Mouse (Mus musculus) small intestine, adult 2 months (tissue): Measurements from ENCODE around the gene Creb3l4. TPM values are rescaled to one million over a fixed set of nuclear protein-coding genes. Genes with fewer than 3 reads are reported as not detected.

Experiments
- H3K27ac ChIP-seq: fragments of 200-500 bp; 2 replicates; pipeline ENCODE4 v1.5.1; 2012; ENCODE audit warnings: low read depth, low read length, control low read depth, inconsistent platforms; ENCODE audit not compliant: insufficient read depth
- H3K27me3 ChIP-seq: fragments of 200-500 bp; 2 replicates; pipeline ENCODE4 v1.6.1; 2012; ENCODE audit warnings: mild to moderate bottlenecking, moderate library complexity, low read length, inconsistent platforms; ENCODE audit not compliant: control insufficient read depth, insufficient read depth
- H3K36me3 ChIP-seq: fragments of 200-500 bp; 2 replicates; pipeline ENCODE4 v1.6.1; 2012; ENCODE audit warnings: mild to moderate bottlenecking, low read length, control low read depth, inconsistent platforms; ENCODE audit not compliant: control insufficient read depth, insufficient read depth
- H3K4me1 ChIP-seq: fragments of 200-500 bp; 2 replicates; pipeline ENCODE4 v1.6.1; 2012; ENCODE audit warnings: low read length, inconsistent platforms, mixed read lengths; ENCODE audit not compliant: control insufficient read depth, insufficient read depth, insufficient read length
- H3K4me3 ChIP-seq: fragments of 200-500 bp; 2 replicates; pipeline ENCODE4 v1.5.1; 2012; ENCODE audit warnings: low read depth, mild to moderate bottlenecking, control low read depth, inconsistent platforms, low read length, moderate library complexity
- CTCF ChIP-seq: fragments of 200-500 bp; IDR thresholded peaks from 2 replicates; pipeline ENCODE4 v1.5.1; 2012; ENCODE audit warnings: low read depth, mild to moderate bottlenecking, control low read depth, inconsistent platforms, low read length, moderate library complexity, mixed read lengths; ENCODE audit not compliant: insufficient replicate concordance, insufficient read length; ENCODE audit errors: extremely low read depth
- POLR2A ChIP-seq: fragments of 200-500 bp; IDR thresholded peaks from 2 replicates; pipeline ENCODE4 v1.6.1; 2012; ENCODE audit warnings: low read depth, mild to moderate bottlenecking, control low read depth, inconsistent platforms, low read length, moderate library complexity
- whole genome bisulfite sequencing: fragments of 180-500 bp; shearing (Covaris S2); methylation state at CpG from one replicate; pipeline ENCODE4 v1.1.7; 2018; 5-methylcytosine and 5-hydroxymethylcytosine counted together
- polyA plus RNA-seq: library from polyadenylated mRNA; depleted of rRNA; stranded (reverse); fragments of >200 nt; gene quantifications from 2 replicates; pipeline ENCODE4 v1.2.3, GENCODE M21; 2012

Gene Creb3l4
- polyA plus RNA-seq, 1 experiment: 7.0 TPM

DNA sequence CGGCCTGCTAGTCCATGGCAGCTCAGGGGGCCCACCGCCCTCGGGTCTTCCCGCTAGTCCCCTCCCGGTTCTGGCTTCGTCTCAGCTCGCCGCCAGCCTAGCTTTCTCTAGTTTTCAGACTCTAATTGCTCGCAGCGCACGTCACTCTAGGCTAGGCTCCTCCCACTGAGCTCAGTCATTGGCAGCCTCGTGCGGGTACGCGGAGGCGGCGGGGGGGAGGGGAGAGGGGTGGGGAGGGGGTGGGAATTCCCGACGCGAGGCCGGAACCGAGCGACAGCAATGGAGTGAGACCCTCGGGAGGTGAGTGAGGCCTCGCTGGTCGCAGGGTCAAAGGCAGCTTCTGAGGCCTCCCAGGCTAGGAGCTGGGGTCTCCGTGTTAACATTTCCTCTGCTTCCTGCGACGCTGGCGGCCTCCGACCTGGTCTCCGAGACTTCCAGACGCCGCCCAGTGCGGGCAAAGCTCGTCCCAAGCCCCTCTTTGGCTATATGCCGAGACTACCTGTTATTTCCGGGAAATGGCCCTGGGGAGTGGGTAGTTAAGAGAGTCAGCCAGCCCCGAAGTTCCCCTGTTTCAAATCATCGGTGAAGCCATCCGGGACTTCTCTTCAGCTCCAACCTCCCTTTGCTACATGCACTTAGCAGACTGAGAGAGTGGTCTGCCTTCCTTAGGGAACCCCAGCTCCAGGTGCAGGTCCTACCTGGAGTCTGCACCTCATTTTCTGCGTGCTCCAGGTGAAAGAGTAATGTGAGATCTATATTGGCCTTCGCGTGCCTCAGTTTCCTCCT is 4.8 kb upstream of the Creb3l4 start, which contains the start of gene Slc39a1:
Gene Slc39a1, plus strand, starts transcription at position 213 of the 786 bp plus-strand sequence.
- Histone ChIP-seq H3K27ac (peak within 1 kb of the TSS; percentile 89), H3K4me1 (peaks cover 6% of the 10 kb centered on the region; the same call in 1 of the 2 replicates), H3K27me3 (no peaks in the 10 kb centered on the region), H3K4me3 (peak within 1 kb of the TSS; percentile 79), H3K36me3 (peaks cover 18% of the 10 kb centered on the region)
- TF ChIP-seq POLR2A: peak; percentile 83
- no peak for TF ChIP-seq CTCF
- WGBS: under 1% methylated on average over 44 of the region's 44 CpGs

GRCm38 (mm10) chr3:90247630-90247959 is 4.3 kb upstream of the Creb3l4 start:
- Histone ChIP-seq H3K27me3 (no peaks in the 10 kb centered on the region), H3K4me1 (peaks cover 6% of the 10 kb centered on the region; the same call in 1 of the 2 replicates), H3K27ac (peak overlapping the region; percentile 89), H3K4me3 (peak overlapping the region; percentile 68), H3K36me3 (peaks cover 18% of the 10 kb centered on the region)
- WGBS: under 1% methylated on average over 3 of the region's 3 CpGs
- no peak for TF ChIP-seq POLR2A
- peak; percentile 13; the same call in 1 of the 2 replicates for TF ChIP-seq CTCF

DNA sequence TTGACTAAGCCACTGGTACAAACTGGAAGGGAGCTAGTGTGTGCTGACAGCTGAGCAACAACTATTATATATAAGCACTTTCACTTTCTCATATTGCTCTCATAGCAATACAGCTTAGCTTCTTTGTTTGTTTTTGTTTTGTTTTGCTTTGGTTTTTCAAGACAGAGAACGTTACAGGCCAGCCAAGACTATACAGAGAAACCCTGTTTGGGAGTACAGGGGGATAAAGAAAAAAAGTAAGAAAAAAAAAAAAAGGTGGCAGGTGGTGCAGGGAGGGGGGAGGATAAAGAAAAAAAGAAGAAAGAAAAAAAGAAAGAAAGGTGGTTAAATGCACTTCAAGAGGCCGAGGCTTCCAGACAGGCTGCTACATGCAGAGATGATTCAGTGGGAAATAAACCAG is 2.1 kb upstream of the Creb3l4 start:
- Histone ChIP-seq H3K4me1 (peaks cover 14% of the 10 kb centered on the region; the same call in 1 of the 2 replicates), H3K36me3 (peaks cover 5% of the 10 kb centered on the region), H3K4me3 (no peak overlapping the region), H3K27ac (no peak overlapping the region), H3K27me3 (no peaks in the 10 kb centered on the region)
- 54% methylated on average over 2 of the region's 2 CpGs for WGBS
- TF ChIP-seq CTCF: no peak
- TF ChIP-seq POLR2A: no peak

- H3K36me3 ChIP-seq: no peaks in the 10 kb centered on the region
- H3K4me1 ChIP-seq: peaks cover 18% of the 10 kb centered on the region; the same call in 1 of the 2 replicates
- no peak for TF ChIP-seq CTCF
- no peak for TF ChIP-seq POLR2A
- WGBS: 79% methylated on average over 10 of the region's 10 CpGs
- no peaks in the 10 kb centered on the region for H3K27me3 ChIP-seq
- H3K27ac ChIP-seq: no peak overlapping the region
- H3K4me3 ChIP-seq: no peak overlapping the region
Measured at GRCm38 (mm10) chr3:90241669-90242358, 1.5 kb downstream of the Creb3l4 start.

DNA sequence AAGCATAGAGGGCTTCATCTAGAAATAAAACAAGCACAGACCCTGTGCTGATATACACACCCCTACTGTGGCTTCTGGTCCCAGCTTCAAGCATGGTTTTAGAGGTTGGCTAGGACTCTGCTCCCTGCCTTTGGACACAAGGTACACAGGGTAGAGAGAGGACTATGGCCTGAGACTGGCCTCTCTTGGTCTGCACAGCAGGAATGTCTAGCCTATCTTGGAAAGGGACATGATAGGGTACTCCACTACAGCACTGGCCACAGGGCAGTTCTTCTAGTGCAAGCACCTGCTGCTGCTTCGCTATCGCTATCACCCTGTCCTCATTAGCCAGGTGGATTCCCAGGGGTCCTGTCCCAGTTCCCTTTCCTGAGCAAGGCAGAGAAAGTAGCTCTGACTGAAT is 2.1 kb downstream of the Creb3l4 start:
- no peak for TF ChIP-seq POLR2A
- no peak for TF ChIP-seq CTCF
- Histone ChIP-seq H3K27me3 (no peaks in the 10 kb centered on the region), H3K4me3 (no peak overlapping the region), H3K27ac (no peak overlapping the region), H3K36me3 (peaks cover 2% of the 10 kb centered on the region), H3K4me1 (peaks cover 16% of the 10 kb centered on the region; the same call in 1 of the 2 replicates)
- WGBS: 52% methylated on average over 2 of the region's 2 CpGs

DNA sequence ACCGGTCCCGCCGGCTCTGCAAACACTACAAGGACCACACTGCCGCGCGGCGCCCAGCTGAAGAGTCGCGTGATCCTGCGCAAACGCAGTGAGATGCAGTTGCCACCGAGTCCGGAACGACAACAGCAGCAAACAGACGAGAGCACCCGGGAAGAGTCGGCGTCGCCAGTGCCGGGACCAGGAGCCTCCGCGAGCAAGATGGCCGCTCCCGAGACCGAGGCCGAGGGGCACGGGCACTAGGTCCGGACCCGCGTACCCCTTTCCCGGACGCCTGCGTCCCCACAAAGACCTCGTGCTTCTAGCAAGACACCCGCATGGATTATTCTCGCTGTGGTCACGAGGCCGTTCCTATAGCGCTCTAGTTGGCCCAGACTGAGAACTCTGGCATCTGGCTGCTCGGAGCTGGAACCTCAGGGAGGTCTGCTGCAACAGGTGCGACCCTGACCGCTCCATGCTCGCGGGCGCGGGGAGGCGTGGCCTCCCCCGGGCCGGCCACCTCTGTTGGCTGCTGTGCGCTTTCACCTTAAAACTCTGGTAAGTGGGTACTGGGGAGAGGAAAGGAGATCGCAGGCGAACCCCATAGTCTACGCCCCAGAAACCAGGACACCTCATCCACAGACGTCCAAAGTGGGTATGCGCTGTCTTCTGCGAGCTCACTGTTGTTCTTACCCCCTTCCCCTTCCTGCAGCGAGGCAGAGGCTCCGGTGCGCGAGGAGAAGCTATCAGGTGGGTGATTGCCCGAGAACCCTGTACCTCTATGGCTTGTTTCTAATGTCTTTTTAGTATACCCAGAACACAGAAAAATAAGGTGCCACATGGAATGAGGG is 11.6 kb downstream of the Creb3l4 start, which contains the start of gene Jtb:
Gene Jtb, plus strand, starts transcription at position 91 of the 827 bp plus-strand sequence.
- peak within 1 kb of the TSS; percentile 82 for H3K4me3 ChIP-seq
- H3K27me3 ChIP-seq: no peaks in the 10 kb centered on the region
- H3K4me1 ChIP-seq: no peaks in the 10 kb centered on the region
- TF ChIP-seq POLR2A (peak; percentile 94), CTCF (no peak)
- WGBS: under 1% methylated on average over 61 of the region's 61 CpGs
- peaks cover 22% of the 10 kb centered on the region for H3K36me3 ChIP-seq
- peak within 1 kb of the TSS; percentile 79 for H3K27ac ChIP-seq

DNA sequence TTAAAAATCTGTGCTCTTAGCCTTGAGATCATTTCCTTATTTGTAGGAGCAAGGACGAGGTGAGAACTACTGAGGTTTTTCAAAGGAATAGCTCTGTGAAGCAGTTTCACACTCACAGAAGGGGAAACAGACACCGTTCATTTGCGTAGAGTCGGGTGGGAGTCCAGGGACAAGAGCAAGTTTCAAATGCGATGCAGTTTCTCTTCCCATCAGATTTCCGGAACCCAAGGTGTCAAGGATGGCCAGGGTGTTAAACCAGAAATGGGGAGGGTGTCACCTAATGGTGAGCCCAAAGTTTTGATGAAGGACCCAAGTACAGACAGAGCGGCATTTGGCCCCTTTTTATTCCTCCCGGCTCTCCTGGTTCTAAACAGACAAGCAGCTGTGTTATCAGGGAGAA is 12.2 kb downstream of the Creb3l4 start:
- TF ChIP-seq POLR2A (no peak), CTCF (no peak)
- Histone ChIP-seq H3K27me3 (no peaks in the 10 kb centered on the region), H3K27ac (peak overlapping the region; percentile 23; the same call in 1 of the 2 replicates), H3K4me3 (peak overlapping the region; percentile 82), H3K4me1 (no peaks in the 10 kb centered on the region), H3K36me3 (peaks cover 19% of the 10 kb centered on the region)
- WGBS: 11% methylated on average over 8 of the region's 8 CpGs
